Mouse (Mus musculus): ENCODE measurements around the gene Herc4.
"Not testable (repeated sequence)": the region's sequence is repeated elsewhere in the genome, so short reads cannot be mapped to it uniquely, and the experiment has no call there.

Herc4 gene

GRCm38 (mm10) chr10:63351099-63351498 is 107.5 kb downstream of the Herc4 start:
- DNase-seq (ENCODE audit: low read depth, low spot score): not testable (repeated sequence)

- no peak for DNase-seq (ENCODE audit: low read depth, low spot score)
These were observed 108.5 kb downstream of the Herc4 start for GRCm38 (mm10) chr10:63352111-63352510.

DNA sequence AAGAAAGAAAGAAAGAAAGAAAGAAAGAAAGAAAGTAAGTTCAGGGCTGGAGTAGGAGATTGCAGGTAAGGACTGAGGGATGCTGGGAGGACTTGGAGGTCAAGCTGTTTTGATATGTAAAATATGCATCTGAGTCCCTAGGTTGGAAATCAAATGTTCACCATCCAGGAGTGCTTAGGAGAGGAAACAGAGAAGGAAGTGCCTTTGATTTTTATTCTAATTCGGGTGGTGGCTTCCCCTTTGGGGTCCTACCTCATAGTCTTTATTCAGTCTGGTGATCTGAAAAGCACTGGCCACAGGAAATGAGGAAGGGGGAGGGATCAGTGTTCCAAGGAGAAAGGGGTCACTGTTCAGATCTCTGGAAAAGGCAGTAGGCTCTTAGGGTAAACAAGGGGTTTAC is 116.9 kb downstream of the Herc4 start:
- no peak for DNase-seq (ENCODE audit: low read depth, low spot score)

- DNase-seq (ENCODE audit: low read depth, low spot score): no peak
These were observed 122.4 kb downstream of the Herc4 start for GRCm38 (mm10) chr10:63365918-63366455.

GRCm38 (mm10) chr10:63367386-63367785 is 123.8 kb downstream of the Herc4 start:
- no peak for DNase-seq (ENCODE audit: low read depth, low spot score)

Measured in embryo, embryonic 11.5 days (tissue).